Mouse (Mus musculus) testis, postnatal 10 days (tissue): ENCODE data around the gene Ctcf.
A peak's percentile ranks its signal among the peaks of the same experiment; 100 is the strongest.
"Not testable (repeated sequence)": the region's sequence is repeated elsewhere in the genome, so short reads cannot be mapped to it uniquely, and the experiment has no call there.

ENCODE experiments used
- DNase-seq: peaks from one replicate; pipeline ENCODE4 v3.0.0; 2021; ENCODE audit warnings: low spot score

Gene Ctcf

DNA sequence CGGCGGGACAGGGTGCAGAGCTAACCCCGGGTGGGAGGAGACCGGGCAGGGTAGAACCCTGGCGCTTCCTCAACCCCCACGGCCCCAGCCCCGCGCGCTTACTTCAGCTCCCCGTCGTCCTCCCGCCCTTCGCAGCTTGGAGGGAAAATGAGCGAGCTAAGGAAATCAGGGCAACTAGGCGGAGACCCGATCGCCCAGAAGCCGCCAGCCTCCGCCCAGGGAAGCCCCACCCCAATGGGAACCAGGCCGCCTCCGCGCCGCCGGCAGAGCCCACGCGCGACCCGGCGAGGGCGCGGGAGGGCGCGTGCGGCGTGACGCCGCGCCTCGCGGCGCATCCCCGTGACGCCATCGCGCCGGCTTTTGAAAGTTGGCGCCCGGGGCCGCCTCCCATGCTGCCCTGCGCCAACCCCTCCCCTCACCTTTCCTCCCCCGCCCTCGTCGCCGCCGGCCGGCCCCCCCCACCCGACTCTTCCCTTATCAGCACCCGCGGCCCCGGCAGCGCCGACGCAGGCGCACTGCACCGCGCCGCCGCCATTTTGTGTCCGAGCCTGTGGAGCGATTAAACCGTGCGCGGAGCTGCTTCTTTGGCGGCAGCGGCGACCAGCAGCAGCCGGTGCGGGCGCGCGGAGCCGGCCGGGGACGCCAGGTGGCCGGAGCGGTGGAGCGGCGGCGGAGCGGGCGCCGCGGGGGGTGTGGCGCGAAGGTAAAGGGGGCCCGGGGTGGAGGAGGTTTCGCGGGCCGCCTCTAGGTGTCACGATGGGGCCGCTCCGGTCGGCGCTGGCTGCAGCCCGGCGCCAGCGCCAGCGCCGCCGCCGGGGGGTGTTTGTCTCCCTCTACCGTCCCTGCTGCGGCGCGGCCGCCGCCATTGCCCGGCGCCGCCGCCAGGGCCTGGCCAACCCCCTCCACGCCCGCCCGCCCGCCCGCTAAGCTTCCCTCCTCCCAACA lies at the start of gene Ctcf:
Ctcf (plus strand) TSS at position 551 of the 945 bp plus-strand sequence.
- peak; percentile 95 for DNase-seq

DNA sequence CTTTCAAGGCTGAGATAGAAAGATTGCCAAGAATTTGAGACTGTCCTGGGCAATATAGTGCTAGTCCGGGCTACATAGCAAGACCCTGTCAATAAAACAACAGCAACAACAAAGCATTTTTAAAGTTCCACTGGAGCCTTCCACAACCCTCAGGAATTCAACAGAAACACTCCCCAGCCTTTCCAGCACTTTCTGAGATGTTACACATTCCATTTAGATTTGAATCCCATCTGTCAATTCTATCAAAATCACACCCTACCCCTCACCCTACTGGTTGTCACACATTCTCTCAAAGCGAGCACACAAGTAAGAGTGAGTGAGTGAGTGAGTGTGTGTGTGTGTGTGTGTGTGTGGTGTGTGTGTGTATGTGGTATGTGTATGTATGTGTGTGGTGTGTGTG lies 43.9 kb upstream of the Ctcf start:
- DNase-seq: no peak

DNA sequence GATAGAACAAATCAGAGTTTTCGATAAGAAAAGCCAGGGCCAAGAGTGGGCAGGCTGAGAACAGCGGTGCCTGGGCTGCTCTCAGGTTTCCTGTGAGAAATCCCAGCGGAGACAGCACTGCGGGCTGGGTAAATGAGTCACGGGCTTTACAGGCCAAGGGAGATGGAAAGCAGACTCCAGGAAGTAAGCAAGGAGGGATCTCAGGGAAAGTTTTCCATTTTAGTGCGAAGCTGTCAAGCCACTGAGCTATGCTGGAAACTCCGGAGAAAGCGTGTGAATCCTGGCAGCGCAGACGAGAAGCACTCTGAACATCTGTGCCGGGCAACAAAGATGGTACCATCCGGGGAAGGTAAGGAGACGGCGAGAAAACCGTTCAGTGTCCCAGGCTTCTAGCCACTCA lies 42.5 kb upstream of the Ctcf start:
- peak; percentile 62 for DNase-seq

DNA sequence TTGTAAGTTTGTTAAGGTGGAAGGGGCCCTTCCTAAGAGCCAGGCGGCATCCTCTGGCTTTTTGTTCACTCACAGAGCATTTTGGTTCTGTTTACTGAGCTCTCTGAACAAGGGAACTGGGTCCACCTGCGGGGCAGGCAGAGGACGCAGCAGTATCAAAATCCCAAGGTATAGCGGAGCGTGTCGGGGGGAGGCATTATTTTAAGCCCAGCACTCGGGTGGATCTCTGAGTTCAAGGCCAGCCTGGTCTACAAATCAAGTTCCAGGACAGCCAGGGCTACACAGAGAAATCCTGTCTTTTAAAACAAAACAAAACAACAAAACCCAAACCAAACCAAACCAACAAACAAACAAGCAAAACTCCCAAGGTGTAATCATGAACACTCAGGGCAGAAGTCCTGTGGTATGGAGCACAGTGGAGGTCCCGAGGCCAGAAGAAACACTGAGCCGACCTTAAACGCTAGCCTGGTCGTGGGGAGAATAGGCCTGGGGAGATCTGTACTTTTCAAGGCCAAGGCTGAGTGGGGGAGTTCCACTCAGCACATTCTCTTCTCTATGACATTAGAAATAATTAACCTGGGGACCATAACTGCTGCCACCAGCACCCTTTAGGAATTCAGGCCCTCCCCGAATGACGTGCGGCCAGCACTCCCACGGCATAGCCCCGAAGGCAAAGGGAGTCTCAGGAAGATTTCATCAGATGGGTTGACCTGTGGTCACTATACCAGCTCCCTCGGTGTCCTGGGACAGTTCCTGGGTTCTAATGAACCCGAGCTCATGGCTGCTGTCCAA lies 41.7 kb upstream of the Ctcf start:
- peak; percentile 60 for DNase-seq

- peak; percentile 79 for DNase-seq
These were observed 39.9 kb upstream of the Ctcf start for GRCm38 (mm10) chr8:105596362-105597034.

DNA sequence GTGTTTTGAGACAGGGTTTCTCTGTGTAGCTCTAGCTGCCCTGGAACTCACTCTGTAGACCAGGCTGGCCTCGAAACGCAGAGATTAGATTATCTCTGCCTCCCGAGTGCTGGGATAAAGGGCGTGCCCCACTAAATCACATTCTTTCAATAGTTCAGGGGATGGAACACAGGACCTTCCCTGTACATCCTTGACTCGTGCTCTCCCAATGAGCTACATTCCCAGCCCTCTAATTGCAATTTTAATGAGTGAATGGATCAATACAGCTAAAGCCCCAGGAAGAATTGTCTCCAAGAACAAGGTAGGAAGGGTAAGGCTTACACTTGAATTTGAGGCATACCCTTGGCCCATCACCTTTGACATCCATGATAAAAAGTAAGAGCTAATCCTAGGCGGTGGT lies 37.6 kb upstream of the Ctcf start:
- no peak for DNase-seq

DNA sequence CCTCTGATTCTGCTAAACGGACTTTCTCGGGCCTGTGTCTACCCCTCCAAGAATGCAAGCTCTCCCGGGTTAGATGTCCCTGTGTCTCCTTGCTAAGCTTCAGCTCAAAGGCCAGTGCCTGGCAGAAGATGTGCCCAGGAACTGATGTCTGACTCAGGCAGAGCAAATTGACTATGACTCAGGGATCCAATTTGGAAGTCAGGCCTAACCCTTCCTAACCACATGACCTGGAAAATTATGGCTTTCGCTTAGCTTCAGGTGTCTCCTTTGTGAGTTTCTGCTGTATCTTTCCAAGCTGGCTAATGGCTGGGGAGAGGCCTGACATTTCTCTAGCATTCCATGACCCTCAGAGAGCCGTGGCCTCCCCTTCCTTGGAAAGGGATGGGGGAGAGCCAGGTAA lies 35.1 kb upstream of the Ctcf start:
- no peak for DNase-seq

GRCm38 (mm10) chr8:105602540-105602939 lies 33.8 kb upstream of the Ctcf start:
- not testable (repeated sequence) for DNase-seq

- DNase-seq: peak; percentile 85
These were observed 31.5 kb upstream of the Ctcf start, which contains the start of gene Ripor1 for GRCm38 (mm10) chr8:105604804-105605381. TSS of gene Ripor1 (plus strand) at chr8:105605255.

- DNase-seq: peak; percentile 63
These were observed 30.7 kb upstream of the Ctcf start for GRCm38 (mm10) chr8:105605491-105606188.

- peak; percentile 82 for DNase-seq
These were observed 30.0 kb upstream of the Ctcf start for GRCm38 (mm10) chr8:105606189-105607023.

- no peak for DNase-seq
These were observed 29.3 kb upstream of the Ctcf start for GRCm38 (mm10) chr8:105607062-105607461.

DNA sequence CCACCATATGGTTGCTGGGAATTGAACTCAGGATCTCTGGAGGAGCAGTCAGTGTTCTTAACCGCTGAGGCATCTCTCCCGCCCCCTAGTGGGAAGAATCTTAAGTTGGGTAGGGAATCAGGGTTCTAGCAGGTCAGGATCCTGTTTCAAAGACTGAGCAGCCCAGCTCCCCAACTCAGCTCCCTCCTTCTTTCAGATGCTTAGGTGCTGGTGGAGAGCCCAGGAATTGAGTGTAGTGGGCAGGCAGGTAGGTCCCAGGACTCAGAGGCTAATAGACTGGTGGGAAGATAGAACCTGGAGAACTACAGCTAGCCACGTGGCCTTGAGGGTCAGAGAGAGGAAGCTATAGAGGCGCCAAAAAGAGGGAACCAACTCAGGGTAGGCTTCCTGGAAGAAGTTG lies 28.7 kb upstream of the Ctcf start:
- peak; percentile 60 for DNase-seq

DNA sequence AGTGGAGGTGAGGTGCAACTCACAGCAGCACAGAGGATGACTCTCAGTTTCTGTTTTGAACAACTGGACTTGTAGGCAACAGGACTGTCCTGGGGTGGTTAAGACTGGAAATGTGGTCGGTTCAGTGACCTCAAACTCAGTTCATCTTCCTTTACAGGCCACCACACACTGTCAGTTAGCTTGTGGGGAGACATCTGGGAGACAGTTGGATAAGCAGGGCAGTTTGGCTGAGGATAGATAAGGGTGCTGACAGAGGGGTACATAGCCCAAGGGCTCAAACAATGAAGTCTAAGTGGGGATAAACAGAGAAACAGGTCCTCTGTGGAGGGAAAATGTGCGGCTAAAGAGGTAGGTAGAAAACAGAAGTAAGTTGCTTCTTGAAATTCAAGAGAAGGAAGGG lies 27.0 kb upstream of the Ctcf start:
- DNase-seq: no peak

DNA sequence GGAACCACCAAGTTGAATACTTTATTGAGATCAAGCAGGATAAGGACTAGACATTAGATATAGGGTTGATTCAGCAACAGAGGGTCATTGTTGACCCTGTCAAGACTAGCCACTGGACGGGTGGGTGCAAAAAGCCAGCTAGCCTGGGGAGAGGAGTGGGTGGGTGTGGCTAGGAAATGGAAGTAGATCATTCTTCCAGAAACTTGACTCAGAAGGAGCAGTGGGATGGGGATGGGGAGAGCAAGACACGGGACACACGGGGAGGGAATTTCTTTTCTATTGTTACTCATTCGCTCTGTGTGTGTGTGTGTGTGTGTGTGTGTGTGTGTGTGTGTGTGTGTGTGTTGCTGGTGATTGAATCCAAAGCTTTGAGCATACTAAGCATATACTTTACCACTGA lies 26.6 kb upstream of the Ctcf start:
- DNase-seq: no peak

DNA sequence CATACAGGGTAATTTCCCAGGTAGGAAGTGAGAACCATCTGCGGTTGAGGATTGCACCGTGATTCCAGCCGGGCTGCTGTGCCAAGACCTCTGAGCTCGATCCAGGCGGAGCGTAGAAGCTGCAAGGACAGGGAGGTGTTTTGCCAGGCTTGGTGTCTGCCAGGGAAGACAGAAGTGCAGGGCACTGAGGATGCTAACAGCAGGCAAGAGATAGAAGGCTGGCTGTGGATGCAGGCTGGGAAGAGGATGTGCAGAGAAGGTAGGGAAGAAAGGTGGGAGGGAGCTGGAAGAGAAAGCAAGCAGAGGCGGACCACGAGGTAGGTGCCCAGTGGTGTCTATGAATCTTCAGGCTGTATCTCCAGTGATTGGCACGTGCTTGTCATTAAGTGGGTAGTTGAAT lies 24.5 kb upstream of the Ctcf start:
- DNase-seq: no peak

DNA sequence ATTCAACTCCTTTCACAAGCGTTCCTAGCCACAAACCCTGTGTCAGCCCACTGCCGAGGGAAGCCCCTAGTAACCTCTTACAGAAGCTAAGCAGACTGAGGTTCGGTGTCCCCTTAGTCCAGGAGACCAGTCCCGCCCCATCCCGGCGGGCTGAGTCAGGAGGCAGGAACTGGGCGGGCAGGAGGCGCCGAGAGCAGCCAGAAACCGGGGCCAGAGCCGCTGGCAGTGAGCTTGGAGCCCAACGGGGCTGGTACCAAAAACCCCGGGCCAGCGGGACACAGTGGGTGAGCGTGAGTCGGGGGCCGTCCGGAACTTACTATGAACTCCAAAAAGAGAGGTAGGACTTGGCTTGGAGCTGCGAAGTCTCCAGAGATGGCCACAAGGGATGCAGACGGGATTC lies 23.3 kb upstream of the Ctcf start:
- DNase-seq: peak; percentile 53

DNA sequence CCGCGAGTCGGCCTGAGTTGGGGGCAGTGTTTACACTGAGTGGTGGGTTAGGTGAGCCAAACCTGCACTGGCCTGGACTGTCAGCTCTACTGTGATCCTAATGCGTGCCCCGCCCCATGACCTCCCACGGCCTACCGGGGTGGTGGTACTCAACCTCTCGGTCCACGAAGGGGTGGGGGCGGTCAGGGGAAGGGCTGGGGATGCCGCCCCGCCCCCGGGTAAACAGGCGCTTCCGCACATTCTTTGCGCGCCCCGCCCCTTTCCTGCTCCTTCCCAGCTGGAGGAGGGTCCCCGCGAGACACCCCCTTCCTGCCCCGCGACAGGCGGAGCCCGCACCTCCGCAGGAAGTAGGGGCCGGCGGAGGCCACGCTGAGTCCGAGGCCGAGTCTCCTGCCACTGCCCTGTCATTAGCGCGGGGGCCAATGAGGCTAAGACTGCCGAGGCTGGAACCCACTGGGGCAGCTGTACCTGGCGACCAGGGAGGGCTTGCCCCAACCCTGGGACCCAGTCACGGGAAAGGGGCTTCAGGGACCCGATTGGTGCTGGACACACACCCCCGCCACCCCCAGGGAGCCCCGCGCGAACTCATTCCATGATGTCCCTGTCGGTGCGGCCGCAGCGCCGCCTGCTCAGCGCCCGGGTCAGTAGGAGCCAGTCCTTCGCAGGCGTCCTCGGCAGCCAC lies 22.4 kb upstream of the Ctcf start:
- DNase-seq: peak; percentile 79

GRCm38 (mm10) chr8:105615942-105616341 lies 20.4 kb upstream of the Ctcf start:
- no peak for DNase-seq
